8 mouse cellular contexts compared by ENCODE assay signal in genomic region chr19:7482599-7483511, GRCm38 (mm10). TPM values are rescaled to one million over a fixed set of nuclear protein-coding genes. Genes with fewer than 3 reads are reported as not detected.
DNase-seq lines count a peak whose midpoint lies in the region; ATAC-seq and TF ChIP-seq lines count a peak whose summit lies in the region.

Gene Rtn3 (minus strand): TSS chr19:7483281.

- H3K9ac ChIP-seq in heart, embryonic 15.5 days: peak within 1 kb of the TSS; percentile 94
- H3K9ac ChIP-seq in liver, embryonic 14.5 days (replicated peaks): peak within 1 kb of the TSS; percentile 93
- peak within 1 kb of the TSS; percentile 98 for H3K9ac ChIP-seq in neural tube, embryonic 11.5 days (ENCODE audit: low read length)
- peak within 1 kb of the TSS; percentile 98 for H3K9ac ChIP-seq in stomach, postnatal 0 days (ENCODE audit: low read length)

- H3K27ac ChIP-seq in forebrain, embryonic 10.5 days: peak within 1 kb of the TSS; percentile 99
- H3K27ac ChIP-seq in heart, embryonic 15.5 days: peak within 1 kb of the TSS; percentile 98
- peak within 1 kb of the TSS; percentile 92 for H3K27ac ChIP-seq in liver, embryonic 14.5 days
- peak within 1 kb of the TSS; percentile 99 for H3K27ac ChIP-seq in neural tube, embryonic 11.5 days (ENCODE audit: low read depth, low read length)
- peak within 1 kb of the TSS; percentile 99 for H3K27ac ChIP-seq in stomach, postnatal 0 days (replicated peaks)

- H3K4me1 ChIP-seq in forebrain, embryonic 10.5 days: peaks cover 29% of the 10 kb centered on the region
- peaks cover 22% of the 10 kb centered on the region for H3K4me1 ChIP-seq in heart, embryonic 15.5 days (replicated peaks)
- peaks cover 7 to 15% of the 10 kb centered on the region in 2 experiments for H3K4me1 ChIP-seq in liver, embryonic 14.5 days (replicated peaks; ENCODE audit: control insufficient read depth in 2 of 2, insufficient read depth in 2 of 2, low read length in 1 of 2)
- peaks cover 4% of the 10 kb centered on the region; the same call in 1 of the 2 replicates for H3K4me1 ChIP-seq in neural tube, embryonic 11.5 days (ENCODE audit: control insufficient read depth, insufficient read depth, low read length)
- H3K4me1 ChIP-seq in stomach, postnatal 0 days (replicated peaks; ENCODE audit: control insufficient read depth, insufficient read depth): no peaks in the 10 kb centered on the region

- H3K4me2 ChIP-seq in heart, embryonic 15.5 days: peak within 1 kb of the TSS; percentile 66
- peak within 1 kb of the TSS; percentile 71 for H3K4me2 ChIP-seq in liver, embryonic 14.5 days (ENCODE audit: low read depth)
- H3K4me2 ChIP-seq in neural tube, embryonic 11.5 days (ENCODE audit: low read depth): peak within 1 kb of the TSS; percentile 61
- H3K4me2 ChIP-seq in stomach, postnatal 0 days (replicated peaks; ENCODE audit: low read depth): peak within 1 kb of the TSS; percentile 90

- TF ChIP-seq EP300 in liver, embryonic 14.5 days (IDR thresholded peaks at IDR 0.05; ENCODE audit: low read depth): no peak
- TF ChIP-seq EP300 in stomach, postnatal 0 days (optimal IDR thresholded peaks at IDR 0.05): no peak

- H3K27me3 ChIP-seq in forebrain, embryonic 10.5 days (ENCODE audit: poor library complexity, severe bottlenecking): no peaks in the 10 kb centered on the region
- H3K27me3 ChIP-seq in heart, embryonic 15.5 days: no peaks in the 10 kb centered on the region
- H3K27me3 ChIP-seq in liver, embryonic 14.5 days (ENCODE audit: control insufficient read depth, insufficient read depth, low read length): no peaks in the 10 kb centered on the region
- no peaks in the 10 kb centered on the region for H3K27me3 ChIP-seq in neural tube, embryonic 11.5 days (ENCODE audit: control insufficient read depth, insufficient read depth, low read length)
- no peaks in the 10 kb centered on the region for H3K27me3 ChIP-seq in stomach, postnatal 0 days (ENCODE audit: control insufficient read depth, insufficient read depth, low read length)

- no peak for TF ChIP-seq CTCF in liver, embryonic 14.5 days (IDR thresholded peaks at IDR 0.05; ENCODE audit: low read depth)
- no peak for TF ChIP-seq CTCF in stomach, postnatal 0 days (IDR thresholded peaks at IDR 0.05; ENCODE audit: low read depth)

- peak; percentile 93 for DNase-seq in c-Kit-negative CD71-positive TER-119-positive erythroid progenitor cells, embryonic 14.5 days (ENCODE audit: low read depth, low spot score)
- peak; percentile 97 for DNase-seq in forebrain, embryonic 10.5 days (ENCODE audit: extremely low spot score, low spot score)
- DNase-seq in kidney, postnatal 25 days: peak; percentile 97 to 98
- peak; percentile 90 to 93 (median 92) for DNase-seq in liver, embryonic 14.5 days (ENCODE audit: low read depth in 3 of 3, low spot score in 3 of 3)
- peak; percentile 99 for DNase-seq in neural tube, embryonic 11.5 days (ENCODE audit: low spot score)
- peak; percentile 98 for DNase-seq in stomach, postnatal 0 days (ENCODE audit: low spot score)

- H3K9me3 ChIP-seq in forebrain, embryonic 10.5 days: no peaks in the 10 kb centered on the region
- no peaks in the 10 kb centered on the region for H3K9me3 ChIP-seq in heart, embryonic 15.5 days (replicated peaks)
- no peaks in the 10 kb centered on the region for H3K9me3 ChIP-seq in liver, embryonic 14.5 days (ENCODE audit: control insufficient read depth, low read length)
- no peaks in the 10 kb centered on the region for H3K9me3 ChIP-seq in neural tube, embryonic 11.5 days (ENCODE audit: control insufficient read depth, low read length)
- no peaks in the 10 kb centered on the region for H3K9me3 ChIP-seq in stomach, postnatal 0 days (ENCODE audit: control insufficient read depth, low read length)

- ATAC-seq in CD4-positive, CD25-positive, alpha-beta regulatory T cell, adult 4 months: peak; percentile 78
- ATAC-seq in heart, embryonic 15.5 days (replicated peaks; ENCODE audit: insufficient number of reproducible peaks, insufficient read depth, low FRiP score, low read depth): peak; percentile 92
- peak; percentile 90 for ATAC-seq in liver, embryonic 14.5 days (ENCODE audit: insufficient read depth)
- ATAC-seq in neural tube, embryonic 11.5 days (ENCODE audit: insufficient read depth, low FRiP score, low TSS enrichment): peak; percentile 91
- peak; percentile 95 for ATAC-seq in stomach, postnatal 0 days (ENCODE audit: low FRiP score, low TSS enrichment)

- peaks cover 25% of the 10 kb centered on the region for H3K36me3 ChIP-seq in forebrain, embryonic 10.5 days (replicated peaks)
- H3K36me3 ChIP-seq in heart, embryonic 15.5 days: no peaks in the 10 kb centered on the region
- no peaks in the 10 kb centered on the region; the same call in 1 of the 2 replicates for H3K36me3 ChIP-seq in liver, embryonic 14.5 days (replicated peaks; ENCODE audit: control insufficient read depth, insufficient read depth, low read depth)
- no peaks in the 10 kb centered on the region for H3K36me3 ChIP-seq in neural tube, embryonic 11.5 days (ENCODE audit: control insufficient read depth, insufficient read depth, low read length)
- no peaks in the 10 kb centered on the region for H3K36me3 ChIP-seq in stomach, postnatal 0 days (ENCODE audit: control insufficient read depth, insufficient read depth, low read length)

- H3K4me3 ChIP-seq in forebrain, embryonic 10.5 days: peak within 1 kb of the TSS; percentile 98
- peak within 1 kb of the TSS; percentile 85 for H3K4me3 ChIP-seq in heart, embryonic 15.5 days
- H3K4me3 ChIP-seq in liver, embryonic 14.5 days (ENCODE audit: insufficient read depth in 1 of 2, low read depth in 2 of 2, low read length in 2 of 2): peak within 1 kb of the TSS; percentile 83
- H3K4me3 ChIP-seq in neural tube, embryonic 11.5 days (ENCODE audit: low read depth, low read length): peak within 1 kb of the TSS; percentile 96
- H3K4me3 ChIP-seq in stomach, postnatal 0 days (ENCODE audit: low read depth, low read length): peak within 1 kb of the TSS; percentile 95

- under 1% methylated on average over 80 of the region's 80 CpGs for WGBS in forebrain, embryonic 10.5 days
- WGBS in heart, embryonic 15.5 days: under 1% methylated on average over 77 of the region's 80 CpGs
- WGBS in liver, embryonic 14.5 days (ENCODE audit: insufficient replicate concordance): under 1% methylated on average over 80 of the region's 80 CpGs
- WGBS in neural tube, embryonic 11.5 days: under 1% methylated on average over 80 of the region's 80 CpGs
- whole genome bisulfite sequencing in stomach, postnatal 0 days: 1% methylated on average over 75 of the region's 80 CpGs

RNA-seq across cellular contexts. Expression of gene Rtn3, which starts in this region (rescaled TPM):
- 10 to 100 TPM; 26.8 to 33.7 TPM for polyA plus RNA-seq in CD4-positive, CD25-positive, alpha-beta regulatory T cell, adult 4 months (2017; shearing (Covaris generic))
- 237 and 242 TPM in 2 replicates for polyA plus RNA-seq in forebrain, embryonic 10.5 days (2016; fragmentation: Nextera tagmentation; extraction: Ambion mirVana)
- polyA plus RNA-seq in heart, embryonic 15.5 days (2015; fragmentation: Nextera tagmentation; extraction: Ambion mirVana): 127 and 137 TPM in 2 replicates
- 35.3 and 45.1 TPM in 2 replicates for polyA plus RNA-seq in liver, embryonic 14.5 days (2012; rRNA removed)
- polyA plus RNA-seq in liver, embryonic 14.5 days (2014; fragmentation: Nextera tagmentation; extraction: Ambion mirVana): 52.5 and 58.0 TPM in 2 replicates
- 247 and 255 TPM in 2 replicates for polyA plus RNA-seq in neural tube, embryonic 11.5 days (2014; fragmentation: Nextera tagmentation; extraction: Ambion mirVana)
- 116 and 120 TPM in 2 replicates for polyA plus RNA-seq in stomach, postnatal 0 days (2015; fragmentation: Nextera tagmentation; extraction: Ambion mirVana)

Comparison
In these comparisons a context has a peak if more than half of its experiments do, and no peak if none do; other contexts are left out.
1. Peak in every context shown above with its lines: DNase-seq, ATAC-seq, H3K4me3 ChIP-seq and H3K27ac ChIP-seq.